Mouse (Mus musculus): ENCODE measurements around the gene Stkld1. TPM values are rescaled to one million over a fixed set of nuclear protein-coding genes. Genes with fewer than 3 reads are reported as not detected.

Stkld1 gene
- polyA plus RNA-seq, 1 experiment from 2014 or later, result 0.13 TPM

DNA sequence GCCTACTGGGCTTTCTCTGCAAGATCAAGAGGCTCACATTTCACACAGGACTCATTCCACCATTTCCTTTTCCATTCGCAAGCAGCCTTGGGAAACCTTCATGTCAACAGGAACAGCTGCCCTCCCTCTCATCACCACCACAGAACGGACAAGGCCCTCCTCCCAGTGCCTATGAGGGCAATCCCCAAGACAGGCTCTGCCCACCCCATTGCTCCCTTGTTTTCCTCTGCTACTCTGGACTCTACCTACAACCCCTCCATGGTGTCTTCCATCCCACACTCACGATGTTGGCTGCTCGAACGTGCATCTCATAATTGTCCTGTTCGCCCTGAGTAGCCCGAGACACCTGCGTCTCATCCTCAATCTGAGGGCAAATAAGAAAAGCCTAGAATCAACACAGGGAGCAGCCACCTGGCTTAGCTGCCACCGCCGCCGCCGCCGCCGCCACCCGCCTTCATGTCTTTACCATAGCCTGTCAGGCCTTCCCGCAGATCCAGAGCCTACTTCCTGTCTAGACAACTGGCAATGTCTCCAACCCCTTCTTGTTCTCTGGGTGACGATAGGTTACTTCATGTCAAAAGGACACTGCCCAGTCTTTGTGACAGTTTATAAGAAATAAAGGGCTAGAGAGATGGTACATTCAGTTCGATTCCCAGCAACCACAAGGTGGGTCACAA is 25.0 kb upstream of the Stkld1 start:
- Histone ChIP-seq H3K9ac (replicated peaks) (peak overlapping the region; percentile 55; the same call in 1 of the 2 replicates), H3K4me2 (peak overlapping the region; percentile 100), H3K4me3 (replicated peaks) (peak overlapping the region; percentile 85), H3K27ac (no peak overlapping the region), H3K36me3 (peaks cover 75% of the 10 kb centered on the region), H3K27me3 (no peaks in the 10 kb centered on the region), H3K4me1 (replicated peaks) (peaks cover 34% of the 10 kb centered on the region), H3K9me3 (no peaks in the 10 kb centered on the region)
- ATAC-seq (ENCODE audit: insufficient number of reproducible peaks, insufficient read depth, low FRiP score, low TSS enrichment, low read depth), result no peak
- 84% methylated on average over 18 of the region's 18 CpGs for WGBS

DNA sequence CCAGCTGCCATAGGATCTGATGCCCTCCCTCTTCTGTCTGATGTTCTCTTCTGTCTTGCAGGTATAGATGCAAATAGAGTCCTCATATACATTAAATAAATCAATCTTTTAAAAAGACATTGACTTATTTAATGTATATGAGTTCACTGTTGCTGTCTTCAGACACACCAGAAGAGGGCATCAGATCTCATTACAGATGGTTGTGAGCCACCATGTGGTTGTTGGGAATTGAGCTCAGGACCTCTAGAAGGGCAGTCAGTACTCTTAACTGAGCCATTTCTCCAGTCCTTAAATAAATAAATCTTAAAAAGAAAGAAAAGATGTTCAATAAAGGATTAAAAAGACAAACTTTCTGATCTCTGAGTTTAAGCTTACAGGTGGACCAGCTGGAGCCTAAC is 24.5 kb upstream of the Stkld1 start:
- Histone ChIP-seq H3K27ac (peak overlapping the region; percentile 95; the same call in 1 of the 2 replicates), H3K4me1 (replicated peaks) (peaks cover 31% of the 10 kb centered on the region), H3K4me2 (peak overlapping the region; percentile 100), H3K4me3 (replicated peaks) (peak overlapping the region; percentile 85), H3K27me3 (no peaks in the 10 kb centered on the region), H3K9me3 (no peaks in the 10 kb centered on the region), H3K9ac (replicated peaks) (peak overlapping the region; percentile 97), H3K36me3 (peaks cover 75% of the 10 kb centered on the region)
- no peak for ATAC-seq (ENCODE audit: insufficient number of reproducible peaks, insufficient read depth, low FRiP score, low TSS enrichment, low read depth)

DNA sequence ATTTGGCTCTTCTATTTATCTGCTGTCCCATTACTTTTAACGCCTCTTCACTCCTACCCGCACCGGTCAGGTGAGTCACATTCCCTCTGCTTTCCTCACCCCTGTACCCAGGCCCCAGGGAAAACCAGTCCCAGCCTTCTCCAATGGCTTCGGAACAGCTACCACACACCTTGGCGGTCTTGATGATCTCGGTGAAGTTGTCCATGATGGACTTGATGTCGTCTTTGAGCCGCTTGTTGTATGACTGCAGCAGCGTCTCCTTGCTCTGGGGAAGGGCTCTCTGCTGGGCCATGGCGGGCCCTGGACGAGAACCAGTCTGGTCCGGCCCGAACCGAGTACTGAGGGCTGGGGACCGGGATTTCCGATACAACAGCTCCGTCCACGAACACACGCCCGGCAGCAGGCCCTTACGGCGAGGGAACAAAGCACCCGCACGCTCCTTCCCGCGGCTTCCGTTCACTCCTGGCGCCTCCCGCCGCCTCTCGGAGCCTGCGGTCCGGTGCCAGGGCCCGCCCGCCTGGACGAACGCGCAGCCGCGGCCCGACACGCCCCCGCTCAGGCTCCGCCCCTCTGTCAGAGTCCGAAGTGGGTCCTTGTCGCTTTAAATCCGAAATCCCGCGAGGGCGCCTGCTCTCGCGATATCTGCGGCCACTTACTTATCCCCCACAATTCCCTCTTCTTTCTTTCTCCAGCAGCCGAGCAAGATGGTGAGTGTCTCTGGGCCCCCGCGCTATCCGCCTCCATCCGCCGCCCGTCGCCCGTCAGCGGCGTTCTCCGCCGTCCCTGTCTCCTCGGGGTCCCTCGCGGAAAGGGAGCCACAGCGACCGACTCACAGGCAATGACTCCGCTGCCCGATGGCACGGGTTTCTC is 23.5 kb upstream of the Stkld1 start, which contains the start of the genes Med22 and Rpl7a:
TSS of gene Med22 (minus strand) at position 554 of the 870 bp plus-strand sequence.
TSS of gene Rpl7a (plus strand) at position 641 of the 870 bp plus-strand sequence.
- peaks cover 39% of the 10 kb centered on the region for H3K4me1 ChIP-seq (replicated peaks)
- no peaks in the 10 kb centered on the region for H3K9me3 ChIP-seq
- H3K27me3 ChIP-seq, result no peaks in the 10 kb centered on the region
- WGBS, result under 1% methylated on average over 74 of the region's 74 CpGs
- peak within 1 kb of the TSS; percentile 95 for H3K27ac ChIP-seq
- peaks cover 70% of the 10 kb centered on the region for H3K36me3 ChIP-seq
- peak within 1 kb of the TSS; percentile 85 for H3K4me3 ChIP-seq (replicated peaks)
- peak within 1 kb of the TSS; percentile 97 for H3K9ac ChIP-seq (replicated peaks)
- peak; percentile 84 for ATAC-seq (ENCODE audit: insufficient number of reproducible peaks, insufficient read depth, low FRiP score, low TSS enrichment, low read depth)
- peak within 1 kb of the TSS; percentile 100 for H3K4me2 ChIP-seq

DNA sequence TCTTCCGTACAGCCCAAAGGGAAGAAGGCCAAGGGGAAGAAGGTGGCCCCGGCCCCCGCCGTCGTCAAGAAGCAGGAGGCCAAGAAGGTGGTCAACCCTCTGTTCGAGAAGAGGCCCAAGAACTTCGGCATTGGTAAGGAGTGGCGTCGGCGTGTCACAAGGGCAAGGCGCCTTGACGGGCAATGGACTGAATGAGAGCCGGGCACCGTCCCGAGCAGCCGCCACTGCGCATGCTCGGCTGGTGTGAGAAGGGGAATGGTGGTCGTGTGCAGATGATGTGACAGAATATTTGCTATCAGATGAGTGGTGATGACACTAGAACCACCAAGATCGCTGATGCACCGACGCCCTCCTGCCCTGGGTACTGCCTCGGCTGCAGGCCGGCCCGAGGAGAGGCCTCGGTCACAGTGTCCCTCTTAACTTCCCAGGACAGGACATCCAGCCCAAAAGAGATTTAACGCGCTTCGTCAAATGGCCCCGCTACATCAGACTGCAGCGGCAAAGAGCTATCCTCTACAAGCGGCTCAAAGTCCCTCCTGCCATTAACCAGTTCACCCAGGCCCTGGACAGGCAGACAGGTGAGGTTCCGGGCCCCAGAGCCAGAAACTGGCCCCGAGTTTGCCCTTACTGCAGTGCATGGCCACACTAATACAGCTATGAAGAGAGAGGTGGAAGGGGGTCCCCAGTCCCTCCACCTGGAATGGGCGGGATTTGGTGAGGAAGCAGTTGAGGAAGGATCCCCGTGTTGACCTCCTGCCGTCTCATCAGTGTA is 22.7 kb upstream of the Stkld1 start:
- under 1% methylated on average over 37 of the region's 37 CpGs for WGBS

DNA sequence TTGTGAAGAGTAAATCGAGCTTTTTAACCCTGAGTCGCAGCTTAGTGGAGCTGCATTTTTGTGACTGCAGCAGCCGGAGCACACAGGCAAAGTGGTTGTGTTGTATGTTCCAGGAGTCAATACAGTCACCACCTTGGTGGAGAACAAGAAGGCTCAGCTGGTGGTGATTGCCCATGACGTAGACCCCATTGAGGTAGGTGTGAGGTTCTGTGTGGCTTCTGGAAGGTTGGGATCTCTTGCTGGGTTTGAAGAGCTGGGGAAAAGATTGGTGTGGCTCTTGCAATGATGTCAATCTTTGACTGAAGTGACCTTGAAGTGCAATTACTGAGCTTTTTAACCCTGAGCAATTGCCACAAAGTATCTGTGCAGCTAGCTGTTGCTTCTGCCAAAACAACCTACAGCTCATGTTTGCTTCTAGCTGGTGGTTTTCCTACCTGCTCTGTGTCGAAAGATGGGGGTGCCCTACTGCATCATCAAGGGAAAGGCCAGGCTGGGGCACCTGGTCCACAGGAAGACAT is 21.5 kb upstream of the Stkld1 start:
- Histone ChIP-seq H3K4me1 (replicated peaks) (peaks cover 52% of the 10 kb centered on the region), H3K4me2 (peak overlapping the region; percentile 100), H3K4me3 (replicated peaks) (peak overlapping the region; percentile 85), H3K9me3 (no peaks in the 10 kb centered on the region), H3K36me3 (peaks cover 50% of the 10 kb centered on the region), H3K27ac (peak overlapping the region; percentile 95; the same call in 1 of the 2 replicates), H3K27me3 (no peaks in the 10 kb centered on the region), H3K9ac (replicated peaks) (peak overlapping the region; percentile 97)
- WGBS, result 71% methylated on average over 5 of the region's 5 CpGs
- ATAC-seq (ENCODE audit: insufficient number of reproducible peaks, insufficient read depth, low FRiP score, low TSS enrichment, low read depth), result no peak

More for the DNA sequence above, 22.7 kb upstream of the Stkld1 start:
- H3K4me2 ChIP-seq, result peak overlapping the region; percentile 100
- peak overlapping the region; percentile 97 for H3K9ac ChIP-seq (replicated peaks)
- H3K4me3 ChIP-seq (replicated peaks), result peak overlapping the region; percentile 85
- peaks cover 62% of the 10 kb centered on the region for H3K36me3 ChIP-seq
- peaks cover 45% of the 10 kb centered on the region for H3K4me1 ChIP-seq (replicated peaks)
- ATAC-seq (ENCODE audit: insufficient number of reproducible peaks, insufficient read depth, low FRiP score, low TSS enrichment, low read depth), result no peak
- no peaks in the 10 kb centered on the region for H3K9me3 ChIP-seq
- H3K27me3 ChIP-seq, result no peaks in the 10 kb centered on the region
- H3K27ac ChIP-seq, result peak overlapping the region; percentile 95

DNA sequence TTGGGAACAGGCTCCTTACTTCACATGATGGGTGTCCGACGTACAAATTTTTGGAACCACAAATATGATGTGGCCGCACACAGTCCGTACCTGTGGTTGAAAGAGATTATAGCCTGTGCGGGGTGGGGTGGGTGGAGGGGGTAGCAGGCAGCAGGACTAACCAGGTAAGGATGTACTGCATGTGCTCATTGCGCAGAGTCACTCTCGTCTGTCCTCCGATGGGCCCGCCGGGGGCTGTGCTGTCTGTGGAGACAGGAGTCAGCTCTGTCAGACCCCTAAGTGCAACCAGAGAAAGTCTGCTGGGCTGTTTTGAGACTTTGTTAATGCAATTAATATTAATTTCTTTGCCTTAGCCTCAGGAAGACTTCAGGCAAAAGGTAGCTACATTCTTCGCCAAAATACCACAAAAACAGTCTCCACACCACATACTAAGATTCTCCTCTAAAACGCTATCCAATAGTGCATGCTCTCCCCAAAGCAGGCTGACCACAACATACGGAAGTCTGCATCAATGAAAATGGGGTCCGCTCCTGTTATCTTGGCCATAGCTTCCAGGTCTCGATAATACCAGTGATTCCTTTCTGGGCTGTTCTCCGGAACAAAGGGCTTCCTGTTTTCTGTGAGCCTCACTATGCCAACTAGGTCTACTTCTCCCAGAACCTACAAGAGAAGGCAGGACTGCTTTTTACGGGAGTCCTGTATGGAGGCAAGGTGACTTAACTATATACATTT is 20.3 kb upstream of the Stkld1 start:
- Histone ChIP-seq H3K4me1 (replicated peaks) (peaks cover 57% of the 10 kb centered on the region), H3K4me3 (replicated peaks) (no peak overlapping the region), H3K4me2 (no peak overlapping the region), H3K36me3 (peaks cover 47% of the 10 kb centered on the region), H3K9ac (replicated peaks) (no peak overlapping the region), H3K27me3 (no peaks in the 10 kb centered on the region), H3K9me3 (no peaks in the 10 kb centered on the region), H3K27ac (no peak overlapping the region)
- WGBS, result 86% methylated on average over 17 of the region's 17 CpGs
- ATAC-seq (ENCODE audit: insufficient number of reproducible peaks, insufficient read depth, low FRiP score, low TSS enrichment, low read depth), result no peak

DNA sequence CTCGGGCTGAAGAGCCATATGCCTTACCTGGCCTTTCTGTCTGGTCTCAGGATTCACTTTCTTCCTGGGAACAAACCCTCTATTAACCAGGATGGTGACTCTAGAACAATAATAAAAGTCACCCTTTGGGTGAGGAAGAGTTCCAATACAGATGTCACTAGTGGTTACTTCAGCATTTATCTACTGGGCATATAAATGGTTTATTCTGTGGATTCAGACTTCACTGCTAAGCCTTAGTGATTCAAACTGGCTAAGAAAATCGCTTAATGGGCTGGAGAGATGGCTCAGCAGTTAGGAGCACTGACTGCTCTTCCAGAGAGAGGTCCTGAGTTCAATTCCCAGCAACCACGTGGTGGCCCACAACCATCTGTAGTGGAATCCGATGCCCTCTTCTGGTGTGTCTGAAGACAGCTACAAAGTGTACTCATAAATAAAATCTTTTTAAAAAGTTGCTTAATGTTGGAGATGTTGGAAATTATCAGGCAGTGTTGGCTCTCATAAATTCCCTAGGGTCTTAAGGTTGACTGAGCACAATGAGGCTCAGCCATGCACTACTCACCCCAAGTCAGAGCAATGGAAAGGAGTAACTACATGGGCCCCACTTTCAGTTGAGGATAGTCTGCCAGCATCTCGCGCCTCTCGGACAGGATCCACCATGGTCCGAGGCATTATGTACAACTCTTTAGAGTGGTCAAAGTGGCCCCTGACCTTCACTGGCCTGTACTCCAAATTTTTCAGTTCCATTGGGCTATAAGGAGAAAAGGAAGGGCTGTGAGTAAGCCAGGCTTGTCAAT is 19.5 kb upstream of the Stkld1 start:
- Histone ChIP-seq H3K4me3 (replicated peaks) (no peak overlapping the region), H3K4me1 (replicated peaks) (peaks cover 50% of the 10 kb centered on the region), H3K4me2 (peak overlapping the region; percentile 98; the same call in 1 of the 2 replicates), H3K9ac (replicated peaks) (no peak overlapping the region), H3K27ac (no peak overlapping the region), H3K36me3 (peaks cover 52% of the 10 kb centered on the region), H3K9me3 (no peaks in the 10 kb centered on the region), H3K27me3 (no peaks in the 10 kb centered on the region)
- WGBS, result 67% methylated on average over 8 of the region's 8 CpGs
- no peak for ATAC-seq (ENCODE audit: insufficient number of reproducible peaks, insufficient read depth, low FRiP score, low TSS enrichment, low read depth)

DNA sequence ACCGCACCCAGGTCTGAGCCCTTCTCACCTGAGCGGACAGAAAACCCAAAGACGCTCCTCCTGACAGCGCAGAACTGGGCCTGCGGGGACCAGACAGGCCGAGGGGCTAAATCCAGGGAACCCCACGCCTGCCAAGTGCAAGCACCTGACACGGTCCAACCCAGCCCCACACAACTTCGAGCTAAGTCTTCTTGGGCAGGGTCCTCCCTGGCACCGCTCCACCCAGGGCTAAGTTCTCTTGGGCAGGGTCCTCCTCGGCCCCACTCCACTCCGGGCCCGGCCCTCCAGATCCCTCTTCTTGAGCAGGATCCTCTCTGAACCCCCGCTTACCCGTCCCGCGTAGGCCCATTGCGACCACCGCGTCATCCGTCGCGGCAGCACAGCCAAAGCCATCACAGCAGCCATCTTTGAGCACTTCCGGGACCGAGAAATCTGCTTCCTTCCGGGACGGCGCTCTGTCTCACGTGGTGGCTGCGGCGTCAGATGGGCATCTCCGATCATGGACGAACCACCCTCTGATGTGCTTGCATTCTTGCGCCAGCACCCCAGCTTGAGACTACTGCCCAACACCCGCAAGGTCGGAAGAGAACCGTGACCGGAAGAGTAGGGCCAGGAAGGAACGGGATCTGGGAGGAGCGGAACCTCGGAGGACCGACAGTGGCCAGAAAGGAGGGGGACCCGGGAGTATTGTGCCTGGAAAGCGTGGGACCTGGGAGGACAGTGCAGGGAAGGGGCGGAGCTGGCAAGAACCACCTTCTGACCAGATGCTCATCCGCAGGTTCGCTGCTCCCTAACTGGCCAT is 17.7 kb upstream of the Stkld1 start, which contains the start of the genes Surf2 and Surf1:
TSS of gene Surf2 (plus strand) at position 441 of the 802 bp plus-strand sequence.
TSS of gene Surf1 (minus strand) at position 604 of the 802 bp plus-strand sequence.
- 2% methylated on average over 47 of the region's 47 CpGs for WGBS
- Histone ChIP-seq H3K4me1 (replicated peaks) (peaks cover 46% of the 10 kb centered on the region), H3K4me3 (replicated peaks) (peak within 1 kb of the TSS; percentile 76), H3K4me2 (peak within 1 kb of the TSS; percentile 98), H3K27me3 (no peaks in the 10 kb centered on the region), H3K27ac (peak within 1 kb of the TSS; percentile 69; the same call in 1 of the 2 replicates), H3K9me3 (no peaks in the 10 kb centered on the region), H3K9ac (replicated peaks) (peak within 1 kb of the TSS; percentile 81), H3K36me3 (peaks cover 70% of the 10 kb centered on the region)
- peak; percentile 54 for ATAC-seq (ENCODE audit: insufficient number of reproducible peaks, insufficient read depth, low FRiP score, low TSS enrichment, low read depth)

DNA sequence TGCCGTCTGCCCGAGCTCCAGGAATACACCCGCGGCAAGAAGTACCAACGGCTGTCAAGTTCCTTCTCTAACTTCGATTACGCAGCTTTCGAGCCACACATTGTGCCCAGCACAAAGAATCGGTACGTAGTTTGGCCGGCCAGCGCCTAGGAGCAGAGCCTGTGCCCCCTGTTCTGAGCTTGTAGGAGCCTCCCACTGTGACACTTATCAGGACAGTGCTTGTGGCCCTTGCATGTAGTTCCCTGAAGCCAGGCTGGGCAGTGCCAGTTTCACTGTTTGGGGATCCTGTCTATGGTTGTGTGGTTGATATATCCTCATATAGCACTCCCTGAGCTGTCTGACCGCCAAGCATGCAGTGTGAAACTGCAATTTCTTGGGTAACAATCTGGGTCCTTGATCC is 17.1 kb upstream of the Stkld1 start:
- Histone ChIP-seq H3K9me3 (no peaks in the 10 kb centered on the region), H3K36me3 (peaks cover 71% of the 10 kb centered on the region), H3K27ac (peak overlapping the region; percentile 69; the same call in 1 of the 2 replicates), H3K9ac (replicated peaks) (peak overlapping the region; percentile 81), H3K4me3 (replicated peaks) (peak overlapping the region; percentile 76), H3K27me3 (no peaks in the 10 kb centered on the region), H3K4me1 (replicated peaks) (peaks cover 44% of the 10 kb centered on the region), H3K4me2 (peak overlapping the region; percentile 98)
- WGBS, result 2% methylated on average over 13 of the region's 13 CpGs
- no peak for ATAC-seq (ENCODE audit: insufficient number of reproducible peaks, insufficient read depth, low FRiP score, low TSS enrichment, low read depth)
